Mouse (Mus musculus) heart, adult 8-10 months (tissue): ENCODE measurements around the gene Adamts7. TPM values are rescaled to one million over a fixed set of nuclear protein-coding genes. Genes with fewer than 3 reads are reported as not detected.

ENCODE experiments used
- DNase-seq: peaks from one replicate; pipeline ENCODE4 v3.0.0; 2022; ENCODE audit warnings: low spot score
- total RNA-seq, 4 experiments: library from RNA; stranded (reverse); gene quantifications; 2 replicates each; pipeline ENCODE4 v1.2.4; 2022

The Adamts7 gene
- total RNA-seq, 4 experiments from 2014 or later, result 11.2 to 18.0 (median 12.8) TPM

DNA sequence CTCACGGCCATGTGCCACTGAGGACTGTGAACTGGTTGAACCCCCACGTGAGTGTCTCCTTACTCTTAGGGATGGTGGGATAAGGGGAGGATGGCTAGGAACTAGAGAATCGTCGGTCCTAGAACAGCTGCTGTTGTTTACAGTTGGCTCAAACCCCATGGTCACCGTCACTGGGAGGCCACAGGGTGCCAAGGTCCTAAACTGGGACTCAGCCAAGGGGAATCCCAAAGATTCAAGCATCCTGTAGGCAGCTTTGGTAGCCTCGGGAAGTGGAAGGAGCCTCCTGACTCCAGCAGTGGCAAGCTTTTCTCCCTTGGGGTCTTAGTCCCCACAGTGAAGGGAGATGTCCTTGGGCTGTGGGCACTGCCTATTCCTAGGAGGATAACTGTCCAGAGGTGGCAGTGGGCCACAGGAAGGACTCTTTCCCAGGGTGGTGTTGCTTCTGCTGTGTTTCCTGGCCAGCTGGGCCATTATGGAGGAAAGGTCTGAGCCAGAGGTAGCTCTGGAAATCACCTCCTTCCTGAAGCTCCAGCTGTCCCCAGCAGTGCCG lies 34.3 kb downstream of the Adamts7 start:
- no peak for DNase-seq

DNA sequence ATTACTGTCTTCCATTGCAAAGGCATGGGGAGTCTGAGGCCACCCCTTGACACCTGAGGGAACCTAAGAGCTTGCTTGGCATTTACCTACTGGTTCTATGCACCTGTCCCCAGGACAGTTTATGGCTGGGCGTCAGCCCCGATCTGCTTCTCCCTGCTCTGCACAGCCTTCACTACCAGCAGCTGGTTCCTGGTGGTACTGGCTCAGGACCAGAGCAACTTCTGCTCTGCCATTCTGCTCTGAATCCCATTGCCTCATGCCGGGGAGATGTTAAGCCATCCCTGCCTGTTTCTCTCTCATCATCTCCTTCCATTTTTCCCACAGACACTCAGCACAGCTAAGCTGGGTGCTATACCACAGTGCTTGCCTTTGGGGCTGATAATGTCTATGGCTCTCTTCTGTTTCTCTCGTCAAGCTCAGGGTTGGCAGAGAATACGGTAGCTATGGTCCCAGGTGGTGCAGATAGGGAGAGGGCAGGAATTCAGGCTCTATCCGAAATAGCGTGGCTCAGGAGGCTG lies 35.1 kb downstream of the Adamts7 start:
- no peak for DNase-seq

DNA sequence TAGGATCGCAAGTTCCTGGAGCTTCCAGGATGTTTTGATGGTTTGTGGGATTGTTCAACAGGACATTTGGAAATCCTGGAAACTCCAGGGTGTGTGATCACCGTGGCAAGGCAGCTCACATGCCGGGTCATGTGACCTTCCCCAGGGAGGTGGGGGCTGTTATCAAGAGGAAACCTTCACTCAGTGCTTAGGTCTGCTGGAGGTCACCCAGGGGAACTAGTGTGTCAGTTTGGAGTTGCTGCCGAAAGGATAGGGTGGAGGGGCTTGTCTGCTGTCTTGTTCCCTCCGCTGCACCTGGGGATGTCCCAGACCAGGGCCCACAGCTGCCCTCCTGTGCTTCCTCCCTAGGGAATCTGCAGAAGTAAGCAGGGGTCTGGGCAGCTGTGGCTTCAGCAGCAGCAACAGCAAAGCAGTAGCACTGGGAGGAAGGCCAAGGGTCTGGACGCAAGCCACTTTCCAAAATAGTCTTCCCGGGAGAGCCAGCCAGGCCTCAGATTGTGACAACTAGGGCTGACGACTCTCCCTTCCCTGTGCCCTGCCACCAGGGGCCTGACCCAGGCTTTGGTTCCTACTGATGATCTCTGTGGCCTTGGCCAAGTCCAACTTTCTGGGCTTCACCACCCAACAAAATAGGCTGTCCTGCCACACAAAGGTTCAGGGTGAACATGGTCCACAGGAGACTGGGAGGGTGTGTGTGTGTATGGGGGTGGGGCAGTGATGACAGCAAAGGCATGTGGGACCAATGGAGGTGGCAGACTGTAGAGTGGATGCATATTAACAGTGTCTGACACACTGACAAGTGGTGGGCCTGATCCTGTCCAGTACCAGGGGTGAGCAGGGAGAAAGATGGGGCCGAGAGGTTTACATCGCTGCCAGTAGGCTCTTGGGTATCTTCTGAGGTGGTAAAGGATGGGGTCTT lies 35.9 kb downstream of the Adamts7 start:
- peak; percentile 89 for DNase-seq

DNA sequence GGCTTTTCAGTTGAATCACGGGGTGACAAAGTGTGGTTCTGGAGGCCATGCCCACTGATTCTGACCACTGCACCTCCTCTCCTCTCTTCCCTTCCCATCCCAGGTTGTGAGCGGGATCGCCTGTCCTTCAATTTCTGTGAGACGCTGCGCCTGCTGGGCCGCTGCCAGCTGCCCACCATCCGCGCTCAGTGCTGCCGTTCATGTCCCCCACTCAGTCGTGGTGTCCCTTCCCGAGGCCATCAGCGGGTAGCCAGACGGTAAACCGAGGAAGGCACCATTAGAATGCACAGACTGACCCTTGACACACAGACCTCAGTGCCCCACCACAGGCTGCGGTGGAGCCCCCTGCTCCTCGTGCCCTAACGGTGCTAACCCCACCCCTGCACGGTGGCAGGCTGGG lies 36.7 kb downstream of the Adamts7 start:
- no peak for DNase-seq

DNA sequence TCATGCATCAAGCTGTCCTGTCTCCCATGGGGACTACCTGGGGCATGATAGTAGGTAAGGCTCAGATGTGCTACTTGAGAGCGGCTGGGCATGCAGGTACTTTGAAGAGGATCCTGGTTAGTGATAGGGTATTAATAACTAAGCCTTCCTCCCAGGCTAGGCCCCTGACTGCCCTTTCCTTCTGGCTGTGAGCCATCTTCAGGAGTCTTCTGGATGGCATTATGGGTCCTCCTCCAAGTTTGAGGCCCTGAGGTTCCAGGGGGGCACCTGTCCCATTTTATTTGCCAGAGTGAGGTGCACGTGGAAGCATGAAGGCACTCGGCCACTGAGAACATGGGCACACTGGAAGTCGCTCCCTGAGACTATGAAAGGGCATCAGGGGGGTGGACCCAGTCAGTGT lies 37.6 kb downstream of the Adamts7 start:
- DNase-seq, result no peak

DNA sequence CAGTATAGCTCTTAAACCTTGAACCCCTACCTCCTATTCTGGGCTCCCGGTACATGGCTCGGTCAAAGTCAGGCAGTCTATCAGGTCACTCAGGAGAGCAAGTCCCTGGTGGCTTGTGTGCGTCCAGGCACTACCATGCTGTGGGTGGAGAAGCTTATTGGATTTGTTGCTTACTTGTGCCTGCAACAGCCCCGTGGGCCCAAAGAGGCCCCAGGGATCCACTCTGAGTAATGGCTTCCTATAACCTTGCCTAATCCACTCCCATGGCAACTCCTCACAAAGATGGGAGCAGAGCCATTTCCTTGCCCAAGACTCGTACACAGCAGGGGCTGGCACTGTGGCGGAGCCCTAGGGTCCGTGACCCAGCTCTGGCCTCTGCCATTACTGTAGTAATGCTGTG lies 38.2 kb downstream of the Adamts7 start:
- no peak for DNase-seq

DNA sequence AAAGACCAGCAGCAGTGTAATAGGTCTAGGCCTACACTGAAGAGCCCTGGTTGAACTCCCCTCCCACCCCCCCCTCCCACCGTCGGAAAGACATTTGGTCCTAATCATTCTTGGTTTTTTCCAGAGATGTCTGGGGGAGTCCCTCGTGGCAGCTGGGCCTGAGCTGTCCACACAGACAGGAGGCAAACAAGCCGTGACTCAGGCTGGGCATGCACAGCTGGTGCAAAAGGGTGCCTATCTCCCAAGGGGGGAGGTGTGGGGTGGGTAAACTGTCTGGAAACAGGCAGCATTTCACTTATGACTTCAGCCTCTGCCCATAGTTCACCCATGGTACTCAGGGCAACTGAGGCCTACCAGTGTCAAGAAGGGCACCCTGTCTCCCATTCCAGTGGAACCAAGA lies 38.7 kb downstream of the Adamts7 start:
- DNase-seq, result no peak

DNA sequence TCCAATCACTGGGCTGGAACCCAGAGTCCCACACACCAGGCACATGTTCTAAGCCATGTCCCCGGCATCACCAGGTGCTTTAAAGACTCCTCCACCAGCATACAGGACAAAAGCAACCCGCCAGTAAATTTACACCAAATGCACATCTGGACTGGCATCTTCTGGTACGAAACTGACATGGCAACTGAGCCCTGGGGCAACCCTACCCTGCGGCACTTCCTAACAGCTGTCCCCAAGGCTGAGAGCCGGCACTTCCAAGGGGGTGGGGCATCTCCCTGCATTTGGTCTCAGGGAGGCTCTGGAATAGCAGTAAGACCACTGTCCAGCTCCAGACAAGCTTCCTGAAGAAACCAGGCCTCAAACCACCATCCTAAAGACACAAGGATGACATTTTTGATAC lies 40.4 kb downstream of the Adamts7 start:
- DNase-seq, result no peak

DNA sequence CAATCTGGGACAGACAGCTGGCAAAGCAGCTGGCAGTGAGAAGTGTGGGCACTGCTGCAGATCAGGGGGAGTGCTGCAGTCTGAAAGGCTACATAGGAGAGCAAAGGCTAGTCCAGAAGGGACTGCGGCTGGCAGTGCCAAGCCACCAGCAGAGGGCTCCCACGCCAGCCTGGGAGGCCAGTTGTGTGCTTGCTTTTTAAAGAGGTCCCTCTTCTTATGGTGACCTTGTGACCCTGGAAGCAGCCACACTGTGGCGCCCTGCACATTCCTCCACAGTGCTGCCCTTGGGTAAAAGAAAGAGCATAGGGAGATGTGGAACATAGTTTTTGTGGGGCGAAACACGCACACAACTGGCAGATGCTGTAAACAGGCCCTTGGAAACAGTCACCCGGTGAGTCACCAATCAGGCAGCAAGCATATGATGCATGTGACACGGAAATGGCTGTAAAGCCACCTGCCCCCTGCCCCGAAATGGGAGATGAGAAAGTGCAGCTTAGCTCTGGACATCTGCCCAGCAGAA lies 41.6 kb downstream of the Adamts7 start:
- DNase-seq, result no peak

DNA sequence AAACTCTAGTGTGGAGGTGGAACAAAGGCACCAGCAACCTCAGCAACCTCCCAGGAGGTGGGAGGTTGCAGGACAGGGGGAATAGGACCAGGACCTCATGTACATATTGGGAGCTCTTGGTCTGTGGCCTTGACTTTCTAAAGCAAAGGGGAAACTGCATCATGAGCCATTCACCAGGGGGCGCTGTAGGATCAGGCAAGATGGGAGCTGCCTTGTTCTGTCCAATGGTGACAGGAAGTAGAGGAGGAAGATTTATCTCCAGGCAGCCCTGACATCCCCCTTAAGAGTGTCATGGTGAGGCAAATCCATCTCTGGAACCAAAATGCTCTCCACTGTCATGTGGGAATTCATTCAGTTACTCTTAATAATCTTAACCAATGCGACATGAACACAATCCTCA lies 43.6 kb downstream of the Adamts7 start:
- peak; percentile 84 for DNase-seq

DNA sequence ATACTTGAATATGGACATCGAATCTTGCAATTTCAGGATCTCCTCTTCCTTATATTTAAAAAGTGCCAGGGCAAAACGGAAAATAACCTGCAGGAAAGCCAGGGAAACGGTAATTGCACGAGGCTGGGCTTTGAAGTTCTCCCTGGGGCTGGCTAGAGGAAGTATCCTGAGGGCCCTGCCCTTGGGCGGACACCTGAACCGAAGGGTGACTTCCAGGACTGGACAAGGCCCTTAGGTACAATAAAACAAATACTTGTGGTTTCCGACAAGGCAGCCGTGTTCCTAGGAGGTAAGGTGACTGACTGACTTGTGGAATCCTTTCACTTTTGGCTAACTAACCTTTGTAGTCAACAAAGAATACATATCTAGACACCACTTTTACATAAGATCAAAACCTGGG lies 44.9 kb downstream of the Adamts7 start:
- DNase-seq, result no peak

DNA sequence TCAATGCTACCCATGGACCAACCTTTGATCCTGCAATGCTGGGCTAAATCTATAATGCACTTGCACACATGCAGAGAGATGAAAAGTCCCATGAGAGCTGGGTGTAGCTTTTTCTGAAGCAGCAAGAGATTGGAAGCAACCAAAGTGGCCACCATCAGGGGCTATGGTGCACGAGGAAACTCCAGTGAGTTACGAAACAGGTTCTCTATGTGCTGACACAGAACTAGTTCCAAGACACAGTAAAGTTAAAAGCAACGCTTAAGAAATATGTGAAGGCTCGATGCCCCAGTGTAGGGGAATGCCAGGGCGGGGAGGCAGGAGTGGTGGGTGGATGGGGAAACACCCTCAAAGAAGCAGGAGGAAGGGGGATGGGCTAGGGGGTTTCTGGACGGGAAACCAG lies 45.8 kb downstream of the Adamts7 start:
- DNase-seq, result no peak

DNA sequence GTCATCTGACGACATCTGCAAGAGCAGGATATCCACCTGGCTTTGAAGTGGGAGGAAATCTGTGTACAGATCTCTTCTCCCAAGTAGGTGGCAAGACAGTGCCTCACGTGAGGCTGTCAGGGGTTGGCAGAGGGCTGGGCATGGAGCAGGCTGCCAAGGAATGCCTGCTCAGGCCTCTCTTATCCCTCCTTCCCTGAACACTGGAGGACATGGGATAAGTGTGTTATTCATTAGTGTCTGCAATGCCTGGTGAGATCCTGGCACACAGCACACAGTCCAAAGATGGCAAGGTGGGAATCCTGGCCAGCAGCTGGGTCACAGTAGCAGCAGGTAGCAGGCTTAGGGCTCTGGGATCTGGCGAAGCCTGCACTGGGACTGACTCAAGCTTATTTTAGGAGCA lies 50.3 kb downstream of the Adamts7 start:
- no peak for DNase-seq

DNA sequence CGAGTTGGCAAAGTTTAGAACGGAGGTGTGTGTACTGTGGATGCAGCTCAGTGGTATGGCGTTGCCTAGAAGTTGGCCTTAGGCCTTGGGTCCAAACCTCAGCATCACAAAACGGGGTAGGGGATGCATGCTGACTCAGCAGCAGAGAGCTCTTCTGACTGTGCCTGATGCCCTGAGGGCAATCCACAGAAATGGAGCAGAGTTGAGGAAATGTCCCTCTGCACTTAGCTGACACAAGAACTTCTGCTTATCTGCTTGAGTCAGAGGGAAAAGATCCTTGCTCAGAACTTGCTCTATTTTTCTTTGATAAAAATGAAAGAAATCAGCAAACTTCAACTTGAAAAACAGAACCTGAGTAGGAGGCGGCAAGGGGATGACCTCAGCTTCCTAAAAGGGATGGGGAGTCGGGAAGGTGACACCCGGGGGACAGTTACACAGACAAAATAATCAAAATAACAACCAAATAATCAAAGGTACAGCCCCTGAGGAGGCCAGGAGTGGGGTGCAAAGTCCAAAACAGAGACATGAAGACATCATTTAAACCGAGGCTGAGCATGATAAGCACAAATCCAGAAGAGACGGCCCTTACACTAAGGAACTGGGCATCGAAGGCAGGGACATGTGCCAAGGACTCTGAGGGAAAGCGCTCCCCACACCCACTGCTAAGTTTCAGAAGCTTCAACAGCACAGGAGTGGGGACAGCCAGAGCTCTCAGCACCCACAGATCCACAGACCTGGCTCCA lies 53.6 kb downstream of the Adamts7 start:
- DNase-seq, result no peak

DNA sequence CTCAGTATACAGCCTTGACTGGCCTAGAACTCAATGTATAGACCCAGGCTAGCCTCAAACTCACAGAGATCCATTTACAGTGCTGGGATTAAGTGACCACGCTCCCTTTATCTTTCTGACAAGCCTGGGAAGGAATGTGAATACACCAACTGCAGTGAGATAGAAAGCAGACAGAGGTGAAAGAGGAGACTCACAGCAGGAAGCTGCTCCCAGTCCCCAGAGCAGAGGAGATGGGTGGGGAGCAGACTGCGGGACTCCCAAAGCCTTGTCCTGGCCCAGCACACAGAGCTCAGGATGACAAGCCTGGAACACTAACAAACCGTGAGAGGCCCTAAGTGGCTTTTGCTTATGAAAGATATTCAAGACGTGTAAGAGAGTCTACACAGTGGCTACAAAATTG lies 54.6 kb downstream of the Adamts7 start:
- no peak for DNase-seq

DNA sequence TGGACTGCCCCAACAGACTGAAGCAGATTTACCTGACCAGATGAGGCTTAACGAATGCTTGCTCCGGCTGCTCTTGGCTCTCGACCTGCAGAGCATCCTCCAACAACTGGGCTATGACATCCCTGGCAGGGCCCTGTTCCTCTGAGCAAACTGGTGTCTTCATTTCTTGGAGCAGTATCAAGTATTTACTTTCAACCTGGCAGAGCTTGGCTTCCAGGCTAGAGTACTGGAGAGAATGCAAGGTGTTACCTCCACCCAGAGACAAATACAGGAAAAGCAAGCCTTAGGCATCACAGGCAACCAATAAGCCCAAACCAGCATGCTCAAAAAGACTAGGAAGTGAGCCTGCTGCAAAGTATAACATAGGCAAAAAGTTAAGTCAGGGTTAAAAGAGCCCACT lies 59.4 kb downstream of the Adamts7 start:
- no peak for DNase-seq

DNA sequence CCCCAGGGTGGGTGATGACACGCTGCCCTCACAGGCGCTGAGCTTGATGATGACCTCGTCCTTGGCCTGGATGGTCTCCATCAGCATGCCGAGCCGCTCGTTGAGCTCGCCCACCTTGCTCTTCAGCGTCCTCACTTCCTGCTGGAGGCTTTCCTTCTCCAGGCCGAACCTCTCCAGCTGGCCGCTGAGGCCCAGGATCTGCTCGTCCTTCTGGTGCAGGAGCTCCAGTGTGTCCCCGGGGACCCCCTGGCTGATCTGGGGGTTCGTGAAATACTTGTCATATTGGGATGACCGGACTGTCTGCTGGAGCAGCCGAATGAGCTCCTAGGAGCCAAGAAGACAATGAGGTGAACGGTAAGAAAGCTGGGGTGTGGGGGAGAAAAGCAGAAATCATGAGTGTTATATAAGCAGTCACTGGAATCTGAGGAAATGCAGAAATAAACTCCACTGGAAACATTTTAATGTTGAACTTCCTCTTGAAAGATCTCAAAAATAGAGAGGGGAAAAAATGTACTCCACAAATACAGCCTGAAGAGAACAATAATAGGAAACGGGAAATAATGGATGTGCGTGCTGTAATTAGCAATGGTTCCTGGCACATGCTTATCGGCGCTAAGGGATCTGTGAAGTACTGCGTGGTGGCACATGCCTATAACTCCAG lies 63.3 kb downstream of the Adamts7 start:
- peak; percentile 69 for DNase-seq

DNA sequence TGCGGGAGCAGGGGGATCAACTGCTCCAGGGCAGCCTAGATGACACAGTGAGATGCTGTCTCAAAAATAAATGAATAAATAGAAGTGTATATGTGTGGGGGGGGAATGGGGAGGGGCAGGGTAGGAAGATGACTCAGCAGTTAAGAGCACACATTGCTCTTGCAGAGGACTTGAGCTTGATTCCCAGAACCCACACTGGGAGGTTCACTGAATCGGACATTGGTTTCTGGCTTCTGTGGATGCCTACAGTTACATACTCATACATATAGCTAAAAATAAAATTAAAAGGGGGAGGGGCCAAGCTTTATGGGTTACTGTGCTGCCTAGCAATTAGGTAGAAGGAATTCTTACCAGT lies 63.9 kb downstream of the Adamts7 start:
- no peak for DNase-seq

DNA sequence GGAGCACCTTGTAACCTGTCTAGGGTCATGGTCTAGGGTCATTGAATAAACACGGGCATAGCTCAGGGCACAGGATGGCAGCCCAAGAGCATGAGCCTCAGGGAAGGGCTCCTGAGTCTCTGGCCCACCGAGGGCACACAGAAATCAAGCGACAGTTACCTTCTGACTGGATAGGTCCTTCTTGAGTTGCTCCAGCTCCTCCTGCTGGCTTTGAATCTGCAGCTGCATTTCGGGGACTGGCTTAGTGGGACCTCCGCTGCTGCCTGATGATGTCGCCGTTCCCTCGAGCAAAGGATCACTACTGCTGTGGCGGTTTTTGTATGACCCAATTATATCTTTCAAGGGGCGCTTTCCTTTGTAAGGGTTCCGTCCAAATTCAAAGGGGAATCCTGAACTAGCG lies 64.3 kb downstream of the Adamts7 start:
- peak; percentile 63 for DNase-seq

DNA sequence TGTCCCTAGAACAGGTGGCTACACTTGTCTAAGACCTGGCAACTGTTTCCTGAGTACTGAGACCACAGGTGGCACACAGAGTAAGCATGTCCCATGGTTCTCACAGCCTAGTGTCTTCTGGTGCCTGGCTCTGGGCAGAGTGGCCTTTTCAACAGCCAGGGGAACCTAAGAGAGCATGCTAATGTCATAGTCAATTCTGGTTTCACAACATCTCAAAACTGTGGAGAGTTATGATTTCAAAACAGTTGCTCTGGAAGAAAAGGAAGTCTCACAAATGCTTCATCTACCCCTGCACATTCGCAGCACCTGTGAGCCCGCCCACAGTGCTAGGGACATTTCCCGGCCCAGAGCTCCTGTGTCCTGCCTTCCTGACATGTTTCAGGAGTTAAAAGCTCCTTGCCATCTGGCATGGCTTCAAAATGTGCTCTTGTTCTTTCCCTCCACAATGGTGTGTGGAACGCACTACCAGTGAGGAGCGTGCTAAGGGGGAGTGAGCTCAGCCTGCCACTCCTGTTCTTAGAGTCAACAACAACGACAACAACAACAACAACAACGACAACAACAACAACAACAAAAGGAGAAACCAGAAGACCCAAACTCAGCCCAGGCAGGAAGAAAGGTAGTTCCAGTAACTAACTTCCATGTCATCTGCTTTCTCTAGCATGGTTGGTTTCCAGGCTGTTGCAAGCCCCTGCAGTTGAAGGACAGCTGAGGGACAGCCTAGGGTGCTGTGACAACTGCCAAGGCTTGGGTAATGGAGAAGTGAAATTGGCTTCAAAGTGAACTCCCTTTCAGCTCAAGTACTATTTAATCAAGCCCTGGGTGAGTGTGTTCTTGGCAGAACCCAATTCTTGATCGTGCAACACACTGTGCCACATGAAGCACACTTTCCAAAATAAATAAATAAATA lies 70.2 kb downstream of the Adamts7 start:
- no peak for DNase-seq
